Mouse (Mus musculus): ENCODE results near the gene Nefh.

Gene Nefh

GRCm38 (mm10) chr11:4953401-4953800 lies 5.5 kb upstream of the Nefh start:
- DNase-seq (ENCODE audit: low spot score) = no peak

- DNase-seq (ENCODE audit: low spot score) = peak; percentile 54
Measured at GRCm38 (mm10) chr11:4949256-4950044, 1.6 kb upstream of the Nefh start.

- no peak for DNase-seq (ENCODE audit: low spot score)
Measured at GRCm38 (mm10) chr11:4948792-4949191, 928 bp upstream of the Nefh start.

GRCm38 (mm10) chr11:4946947-4947812 lies 684 bp downstream of the Nefh start:
- DNase-seq (ENCODE audit: low spot score) = no peak

- DNase-seq (ENCODE audit: low spot score) = no peak
Measured at GRCm38 (mm10) chr11:4946530-4946929, 1.3 kb downstream of the Nefh start.

- no peak for DNase-seq (ENCODE audit: low spot score)
Measured at GRCm38 (mm10) chr11:4936243-4936642, 11.6 kb downstream of the Nefh start.

GRCm38 (mm10) chr11:4931009-4931601 lies 16.8 kb downstream of the Nefh start:
- DNase-seq (ENCODE audit: low spot score) = no peak

- no peak for DNase-seq (ENCODE audit: low spot score)
Measured at GRCm38 (mm10) chr11:4927224-4927623, 20.6 kb downstream of the Nefh start.

GRCm38 (mm10) chr11:4921751-4922150 lies 26.1 kb downstream of the Nefh start:
- no peak for DNase-seq (ENCODE audit: low spot score)

- no peak for DNase-seq (ENCODE audit: low spot score)
Measured at GRCm38 (mm10) chr11:4921281-4921680, 26.6 kb downstream of the Nefh start.

- DNase-seq (ENCODE audit: low spot score) = peak; percentile 41
Measured at GRCm38 (mm10) chr11:4916068-4916467, 31.8 kb downstream of the Nefh start.

- no peak for DNase-seq (ENCODE audit: low spot score)
Measured at GRCm38 (mm10) chr11:4906231-4906630, 41.6 kb downstream of the Nefh start.

GRCm38 (mm10) chr11:4901956-4902355 lies 45.9 kb downstream of the Nefh start:
- DNase-seq (ENCODE audit: low spot score) = no peak

GRCm38 (mm10) chr11:4900437-4900836 lies 47.4 kb downstream of the Nefh start:
- DNase-seq (ENCODE audit: low spot score) = no peak

- peak; percentile 46 for DNase-seq (ENCODE audit: low spot score)
Measured at GRCm38 (mm10) chr11:4894848-4895816, 52.7 kb downstream of the Nefh start, which contains the start of gene Thoc5. TSS of gene Thoc5 (plus strand) at chr11:4895320.
